Mouse (Mus musculus): ENCODE data around the gene Sh3bp5. TPM values are rescaled to one million over a fixed set of nuclear protein-coding genes. Genes with fewer than 3 reads are reported as not detected.

Sh3bp5 gene
- total RNA-seq, 2 experiments from 2014 or later: 8.5 to 11.1 TPM

- no peak for ATAC-seq (replicated peaks; ENCODE audit: low FRiP score, poor library complexity, severe bottlenecking)
Observed at GRCm38 (mm10) chr14:31321181-31321580, 114.7 kb downstream of the Sh3bp5 start.

GRCm38 (mm10) chr14:31319546-31319945 lies 116.3 kb downstream of the Sh3bp5 start:
- no peak for ATAC-seq (replicated peaks; ENCODE audit: low FRiP score, poor library complexity, severe bottlenecking)

DNA sequence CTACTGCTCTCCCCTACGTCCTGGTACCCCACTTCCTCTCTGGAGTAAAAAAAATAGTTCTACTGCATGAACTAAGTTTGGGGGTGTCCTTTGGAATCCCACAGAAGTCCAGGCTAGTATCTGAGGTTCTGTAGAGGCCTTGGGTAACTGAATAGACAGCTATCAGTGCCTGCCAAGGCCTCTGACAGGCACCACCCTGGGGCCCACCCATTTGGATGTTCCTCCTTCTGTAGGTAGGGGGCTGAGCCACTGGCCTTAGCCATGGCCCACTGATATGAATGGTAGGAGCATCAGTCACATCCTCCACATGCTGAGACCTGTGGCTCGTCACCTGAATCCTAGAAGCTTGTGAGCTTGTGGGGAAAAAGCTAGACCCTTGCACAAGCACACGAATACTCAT lies 118.1 kb downstream of the Sh3bp5 start:
- ATAC-seq (replicated peaks; ENCODE audit: low FRiP score, poor library complexity, severe bottlenecking): no peak

- no peak for ATAC-seq (replicated peaks; ENCODE audit: low FRiP score, poor library complexity, severe bottlenecking)
Observed at GRCm38 (mm10) chr14:31316613-31317012, 119.3 kb downstream of the Sh3bp5 start.

- no peak for ATAC-seq (replicated peaks; ENCODE audit: low FRiP score, poor library complexity, severe bottlenecking)
Observed at GRCm38 (mm10) chr14:31313192-31313591, 122.7 kb downstream of the Sh3bp5 start.

Other genes with a start within 250 kb of the Sh3bp5 start
- gene Tnnc1, start 227.8 kb downstream of the Sh3bp5 start, total RNA-seq (2015; ENCODE audit: low replicate concordance): not detected in 2 replicates
- gene Tnnc1, start 227.8 kb downstream of the Sh3bp5 start, total RNA-seq (2017; ENCODE audit: low replicate concordance): not detected in 2 replicates
- 30.2 and 34.1 TPM in 2 replicates for gene Nisch, start 219.1 kb downstream of the Sh3bp5 start, total RNA-seq (2015; ENCODE audit: low replicate concordance)
- gene Nisch, start 219.1 kb downstream of the Sh3bp5 start, total RNA-seq (2017; ENCODE audit: low replicate concordance): 19.5 and 21.8 TPM in 2 replicates
- not detected in 2 replicates for gene Sema3g, start 218.2 kb downstream of the Sh3bp5 start, total RNA-seq (2015; ENCODE audit: low replicate concordance)
- gene Sema3g, start 218.2 kb downstream of the Sh3bp5 start, total RNA-seq (2017; ENCODE audit: low replicate concordance): not detected in 2 replicates
- gene Phf7, start 184.8 kb downstream of the Sh3bp5 start, total RNA-seq (2015; ENCODE audit: low replicate concordance): 4.8 and 11.5 TPM in 2 replicates
- gene Phf7, start 184.8 kb downstream of the Sh3bp5 start, total RNA-seq (2017; ENCODE audit: low replicate concordance): 2.5 and 4.8 TPM in 2 replicates
- 4.0 and 11.1 TPM in 2 replicates for gene Bap1, start 184.6 kb downstream of the Sh3bp5 start, total RNA-seq (2015; ENCODE audit: low replicate concordance)
- 22.9 and 32.1 TPM in 2 replicates for gene Bap1, start 184.6 kb downstream of the Sh3bp5 start, total RNA-seq (2017; ENCODE audit: low replicate concordance)
- not detected in 2 replicates for gene Dnah1, start 112.2 kb downstream of the Sh3bp5 start, total RNA-seq (2015; ENCODE audit: low replicate concordance)
- gene Dnah1, start 112.2 kb downstream of the Sh3bp5 start, total RNA-seq (2017; ENCODE audit: low replicate concordance): under 0.01 TPM in 1 of 2 replicates, not detected in the other
- 10.0 and 17.3 TPM in 2 replicates for gene Capn7, start 99.4 kb downstream of the Sh3bp5 start, total RNA-seq (2015; ENCODE audit: low replicate concordance)
- 13.0 and 17.7 TPM in 2 replicates for gene Capn7, start 99.4 kb downstream of the Sh3bp5 start, total RNA-seq (2017; ENCODE audit: low replicate concordance)
- gene Eaf1, start 58.3 kb upstream of the Sh3bp5 start, total RNA-seq (2015; ENCODE audit: low replicate concordance): 10.4 and 13.0 TPM in 2 replicates
- gene Eaf1, start 58.3 kb upstream of the Sh3bp5 start, total RNA-seq (2017; ENCODE audit: low replicate concordance): 8.2 and 12.0 TPM in 2 replicates
- gene Mettl6, start 59.0 kb upstream of the Sh3bp5 start, total RNA-seq (2015; ENCODE audit: low replicate concordance): 10.2 and 13.8 TPM in 2 replicates
- 24.1 and 33.0 TPM in 2 replicates for gene Mettl6, start 59.0 kb upstream of the Sh3bp5 start, total RNA-seq (2017; ENCODE audit: low replicate concordance)
- not detected in 2 replicates for gene Colq, start 155.3 kb upstream of the Sh3bp5 start, total RNA-seq (2015; ENCODE audit: low replicate concordance)
- 0.42 TPM in 1 of 2 replicates, not detected in the other for gene Colq, start 155.3 kb upstream of the Sh3bp5 start, total RNA-seq (2017; ENCODE audit: low replicate concordance)
- 2.7 TPM in 1 of 2 replicates, not detected in the other for gene Gm49387, start 204.8 kb upstream of the Sh3bp5 start, total RNA-seq (2015; ENCODE audit: low replicate concordance)
- not detected in 2 replicates for gene Gm49387, start 204.8 kb upstream of the Sh3bp5 start, total RNA-seq (2017; ENCODE audit: low replicate concordance)
- 5.6 and 18.3 TPM in 2 replicates for gene Btd, start 204.9 kb upstream of the Sh3bp5 start, total RNA-seq (2015; ENCODE audit: low replicate concordance)
- gene Btd, start 204.9 kb upstream of the Sh3bp5 start, total RNA-seq (2017; ENCODE audit: low replicate concordance): 4.5 and 5.3 TPM in 2 replicates
- 0.58 and 11.5 TPM in 2 replicates for gene Hacl1, start 205.2 kb upstream of the Sh3bp5 start, total RNA-seq (2015; ENCODE audit: low replicate concordance)
- 11.2 and 18.7 TPM in 2 replicates for gene Hacl1, start 205.2 kb upstream of the Sh3bp5 start, total RNA-seq (2017; ENCODE audit: low replicate concordance)